Mouse (Mus musculus): Measurements from ENCODE around the gene Btbd35f9. TPM values are rescaled to one million over a fixed set of nuclear protein-coding genes. Genes with fewer than 3 reads are reported as not detected.
"Not testable (repeated sequence)": the region's sequence is repeated elsewhere in the genome, so short reads cannot be mapped to it uniquely, and the experiment has no call there.

Gene Btbd35f9
- not detected in 2 replicates for polyA plus RNA-seq (2014; fragmentation: Nextera tagmentation; extraction: Ambion mirVana)

GRCm38 (mm10) chrX:34161399-34161798, at the start of gene Btbd35f9:
Gene Btbd35f9 (minus strand): TSS chrX:34161499.
- not testable (repeated sequence) for H3K4me1 ChIP-seq (replicated peaks; ENCODE audit: control insufficient read depth, insufficient read depth, low read length); H3K4me2 ChIP-seq; H3K9ac ChIP-seq (ENCODE audit: low read depth, low read length); H3K36me3 ChIP-seq (ENCODE audit: control insufficient read depth, insufficient read depth, low read length); H3K27me3 ChIP-seq (replicated peaks; ENCODE audit: control insufficient read depth, insufficient read depth, low read length); H3K9me3 ChIP-seq (ENCODE audit: control insufficient read depth, low read length); DNase-seq (ENCODE audit: low spot score); ATAC-seq (replicated peaks; ENCODE audit: low FRiP score); H3K27ac ChIP-seq (ENCODE audit: low read depth, low read length); H3K4me3 ChIP-seq (ENCODE audit: low read depth, low read length)
- WGBS = no CpG with 5 or more reads among the region's 5 CpGs

Other genes starting within 250 kb of the Btbd35f9 start
- not detected in 2 replicates for gene Btbd35f6, start 205.0 kb downstream of the Btbd35f9 start, polyA plus RNA-seq (2014; fragmentation: Nextera tagmentation; extraction: Ambion mirVana)
- not detected in 2 replicates for gene Gm21870, start 174.7 kb downstream of the Btbd35f9 start, polyA plus RNA-seq (2014; fragmentation: Nextera tagmentation; extraction: Ambion mirVana)
- not detected in 2 replicates for gene Spin2g, start 77.2 kb upstream of the Btbd35f9 start, polyA plus RNA-seq (2014; fragmentation: Nextera tagmentation; extraction: Ambion mirVana)

Data from liver, embryonic 11.5 days (tissue).